Mouse (Mus musculus) intestine, embryonic 16.5 days (tissue): ENCODE results near the gene Rad51b. TPM values are rescaled to one million over a fixed set of nuclear protein-coding genes. Genes with fewer than 3 reads are reported as not detected.

Experiments used
- ATAC-seq: fragments of 200-750 bp; cut with Nextera tagmentation; 2 replicates; pipeline ENCODE4 v1.8.0; 2017; ENCODE audit warnings: moderate TSS enrichment, moderate library complexity
- H3K27ac ChIP-seq: fragments of 300-500 bp; sonication (generic); 2 replicates; pipeline ENCODE4 v1.5.1; 2014; ENCODE audit warnings: mild to moderate bottlenecking, low read length
- H3K27me3 ChIP-seq: fragments of 300-500 bp; sonication (generic); replicated peaks from 2 replicates; pipeline ENCODE4 v1.6.1; 2014; ENCODE audit warnings: low read length, control low read depth, mixed read lengths; ENCODE audit not compliant: control insufficient read depth, insufficient read depth
- H3K36me3 ChIP-seq: fragments of 300-500 bp; sonication (generic); 2 replicates; pipeline ENCODE4 v1.6.1; 2014; ENCODE audit warnings: low read length, control low read depth; ENCODE audit not compliant: control insufficient read depth, insufficient read depth
- H3K4me1 ChIP-seq: fragments of 300-500 bp; sonication (generic); 2 replicates; pipeline ENCODE4 v1.6.1; 2014; ENCODE audit warnings: low read length, control low read depth, mixed read lengths; ENCODE audit not compliant: control insufficient read depth, insufficient read depth
- H3K4me2 ChIP-seq: fragments of 300-500 bp; sonication (generic); 2 replicates; pipeline ENCODE4 v1.6.1; 2014; ENCODE audit warnings: low read depth, low read length, control low read depth
- H3K4me3 ChIP-seq: fragments of 300-500 bp; sonication (generic); 2 replicates; pipeline ENCODE4 v1.5.1; 2014; ENCODE audit warnings: mild to moderate bottlenecking, low read length
- H3K9ac ChIP-seq: fragments of 300-500 bp; sonication (generic); 2 replicates; pipeline ENCODE4 v1.6.1; 2014; ENCODE audit warnings: low read depth, low read length
- H3K9me3 ChIP-seq: fragments of 300-500 bp; sonication (generic); 2 replicates; pipeline ENCODE4 v1.6.1; 2016; ENCODE audit warnings: low read length, control low read depth; ENCODE audit not compliant: control insufficient read depth
- WGBS: fragments of 180-500 bp; shearing (Covaris S2); extraction: QIAGEN DNeasy Blood & Tissue Kit; methylation state at CpG from one replicate; pipeline ENCODE4 v1.1.7; 2014; 5-methylcytosine and 5-hydroxymethylcytosine counted together
- polyA plus RNA-seq: library from polyadenylated mRNA; unstranded; fragments of >200 nt; fragmentation: Nextera tagmentation; extraction: Ambion mirVana; gene quantifications from 2 replicates; pipeline ENCODE4 v1.2.1, GENCODE M21; 2015

The Rad51b gene
- 6.2 and 6.8 TPM in 2 replicates for polyA plus RNA-seq

GRCm38 (mm10) chr12:79297121-79297576 is at the start of gene Rad51b:
Rad51b (plus strand) TSS chr12:79297282.
- Histone ChIP-seq H3K9me3 (no peaks in the 10 kb centered on the region), H3K27me3 (no peaks in the 10 kb centered on the region), H3K36me3 (no peaks in the 10 kb centered on the region), H3K4me2 (peak within 1 kb of the TSS; percentile 54), H3K27ac (peak within 1 kb of the TSS; percentile 72), H3K4me3 (peak within 1 kb of the TSS; percentile 73), H3K9ac (peak within 1 kb of the TSS; percentile 75), H3K4me1 (peaks cover 11% of the 10 kb centered on the region)
- ATAC-seq, result peak; percentile 81
- under 1% methylated on average over 21 of the region's 21 CpGs for WGBS

- H3K4me2 ChIP-seq, result no peak overlapping the region
- H3K4me1 ChIP-seq, result no peaks in the 10 kb centered on the region
- ATAC-seq, result no peak
- no peaks in the 10 kb centered on the region for H3K27me3 ChIP-seq
- no peaks in the 10 kb centered on the region for H3K9me3 ChIP-seq
- WGBS, result 85% methylated on average over 3 of the region's 3 CpGs
- H3K36me3 ChIP-seq, result peaks cover 14% of the 10 kb centered on the region
- H3K27ac ChIP-seq, result no peak overlapping the region
- H3K4me3 ChIP-seq, result no peak overlapping the region
- no peak overlapping the region for H3K9ac ChIP-seq
These were observed 49.0 kb upstream of the Rad51b start for GRCm38 (mm10) chr12:79248110-79248509.

- no peak overlapping the region for H3K27ac ChIP-seq
- no peak overlapping the region for H3K9ac ChIP-seq
- no peaks in the 10 kb centered on the region for H3K27me3 ChIP-seq
- peaks cover 9% of the 10 kb centered on the region; the same call in 1 of the 2 replicates for H3K36me3 ChIP-seq
- H3K4me3 ChIP-seq, result no peak overlapping the region
- H3K4me2 ChIP-seq, result no peak overlapping the region
- ATAC-seq, result no peak
- H3K9me3 ChIP-seq, result no peaks in the 10 kb centered on the region
- H3K4me1 ChIP-seq, result no peaks in the 10 kb centered on the region
- 89% methylated on average over 9 of the region's 9 CpGs for WGBS
These were observed 43.6 kb upstream of the Rad51b start for GRCm38 (mm10) chr12:79253294-79254053.

- H3K9ac ChIP-seq, result no peak overlapping the region
- no peaks in the 10 kb centered on the region for H3K4me1 ChIP-seq
- no peaks in the 10 kb centered on the region for H3K27me3 ChIP-seq
- no peak overlapping the region for H3K4me3 ChIP-seq
- H3K27ac ChIP-seq, result no peak overlapping the region
- no peaks in the 10 kb centered on the region for H3K9me3 ChIP-seq
- WGBS, result 97% methylated on average over 10 of the region's 10 CpGs
- H3K36me3 ChIP-seq, result peaks cover 9% of the 10 kb centered on the region; the same call in 1 of the 2 replicates
- ATAC-seq, result no peak
- no peak overlapping the region for H3K4me2 ChIP-seq
These were observed 42.1 kb upstream of the Rad51b start for GRCm38 (mm10) chr12:79254975-79255374.

- 87% methylated on average over 2 of the region's 2 CpGs for WGBS
- H3K4me3 ChIP-seq, result no peak overlapping the region
- no peak for ATAC-seq
- no peaks in the 10 kb centered on the region for H3K9me3 ChIP-seq
- H3K4me1 ChIP-seq, result no peaks in the 10 kb centered on the region
- no peaks in the 10 kb centered on the region; the same call in 1 of the 2 replicates for H3K36me3 ChIP-seq
- no peak overlapping the region for H3K4me2 ChIP-seq
- no peaks in the 10 kb centered on the region for H3K27me3 ChIP-seq
- no peak overlapping the region for H3K27ac ChIP-seq
- no peak overlapping the region for H3K9ac ChIP-seq
These were observed 36.9 kb upstream of the Rad51b start for GRCm38 (mm10) chr12:79260154-79260553.

DNA sequence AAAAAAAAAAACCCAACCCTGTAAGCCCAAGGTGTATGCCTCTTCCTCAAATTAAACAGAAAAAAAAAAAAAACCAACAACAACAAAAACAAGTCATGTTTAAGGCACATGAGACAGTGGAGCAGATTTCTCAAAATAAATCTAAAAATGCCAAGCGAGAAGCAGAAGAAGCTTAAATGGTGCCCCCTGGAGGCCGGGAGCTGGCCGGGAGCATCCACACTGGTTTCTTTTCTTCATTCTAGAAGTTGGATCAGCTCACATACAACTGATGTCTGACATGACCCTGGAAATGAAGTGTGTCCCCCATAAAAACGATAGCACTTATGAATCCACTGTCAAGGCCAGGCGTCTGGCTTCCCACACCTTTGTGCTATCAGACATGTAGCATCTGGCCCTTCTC is 36.0 kb upstream of the Rad51b start:
- no peaks in the 10 kb centered on the region for H3K4me1 ChIP-seq
- no peak overlapping the region for H3K9ac ChIP-seq
- no peak overlapping the region for H3K4me2 ChIP-seq
- no peak for ATAC-seq
- no peak overlapping the region for H3K4me3 ChIP-seq
- no peaks in the 10 kb centered on the region for H3K27me3 ChIP-seq
- no peaks in the 10 kb centered on the region; the same call in 1 of the 2 replicates for H3K36me3 ChIP-seq
- no peak overlapping the region for H3K27ac ChIP-seq
- H3K9me3 ChIP-seq, result no peaks in the 10 kb centered on the region
- 55% methylated on average over 5 of the region's 5 CpGs for WGBS

DNA sequence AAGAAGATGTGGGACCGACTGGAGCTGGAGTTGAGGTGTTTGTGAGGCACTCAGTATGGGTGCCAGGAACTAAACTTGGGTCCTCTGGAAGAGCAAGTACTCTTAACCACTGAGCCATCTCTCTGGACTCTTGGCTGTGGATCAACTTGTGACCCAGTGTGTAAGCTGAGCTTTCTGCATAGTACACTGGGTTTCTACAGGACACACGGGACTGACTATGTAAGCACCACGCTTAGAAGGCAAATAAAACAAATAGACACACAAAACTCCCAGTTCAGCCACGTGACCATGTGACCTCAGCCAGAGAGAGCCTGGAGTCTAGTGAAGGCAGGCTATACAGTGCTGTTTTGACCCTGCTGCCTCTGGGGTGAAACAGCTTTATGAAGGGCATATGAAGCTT is 24.5 kb upstream of the Rad51b start:
- no peak for ATAC-seq
- no peak overlapping the region for H3K4me3 ChIP-seq
- H3K9ac ChIP-seq, result no peak overlapping the region
- peaks cover 13% of the 10 kb centered on the region for H3K36me3 ChIP-seq
- no peak overlapping the region for H3K4me2 ChIP-seq
- H3K27me3 ChIP-seq, result no peaks in the 10 kb centered on the region
- no peaks in the 10 kb centered on the region for H3K4me1 ChIP-seq
- 77% methylated on average over 4 of the region's 4 CpGs for WGBS
- no peaks in the 10 kb centered on the region for H3K9me3 ChIP-seq
- no peak overlapping the region for H3K27ac ChIP-seq

DNA sequence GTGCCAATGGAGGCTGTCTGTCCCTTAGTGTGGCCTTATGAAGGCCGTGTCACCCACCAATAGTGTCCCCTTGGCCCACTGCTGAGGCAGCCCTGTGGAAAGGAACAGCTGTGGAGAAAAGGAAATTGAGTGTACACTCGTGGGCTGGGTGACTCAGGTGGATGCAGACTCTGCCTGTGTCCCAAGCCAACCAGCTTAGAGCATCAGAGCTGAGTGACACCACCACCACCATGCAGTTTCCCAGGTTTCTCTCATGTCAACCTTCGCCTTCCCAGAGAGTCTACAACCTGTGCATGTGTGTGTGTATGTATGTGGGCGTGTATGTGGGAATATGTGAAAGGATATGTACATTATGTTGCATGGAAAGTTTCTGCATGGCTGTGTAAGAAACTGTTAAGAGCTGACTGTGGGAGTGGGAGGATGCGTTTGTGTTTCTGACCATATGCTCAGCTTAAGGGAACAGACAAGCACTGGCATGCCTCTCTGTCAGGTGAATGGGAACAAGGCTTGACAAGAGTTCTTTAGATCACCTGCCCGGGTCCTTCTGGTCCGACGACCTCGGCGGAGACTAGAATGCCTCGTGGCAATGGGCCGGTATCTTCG is 17.5 kb upstream of the Rad51b start:
- 90% methylated on average over 13 of the region's 13 CpGs for WGBS
- Histone ChIP-seq H3K9me3 (no peaks in the 10 kb centered on the region), H3K27ac (no peak overlapping the region), H3K4me1 (no peaks in the 10 kb centered on the region), H3K36me3 (peaks cover 12% of the 10 kb centered on the region), H3K27me3 (no peaks in the 10 kb centered on the region), H3K4me3 (no peak overlapping the region), H3K4me2 (no peak overlapping the region), H3K9ac (no peak overlapping the region)
- no peak for ATAC-seq

- Histone ChIP-seq H3K4me1 (no peaks in the 10 kb centered on the region), H3K4me3 (no peak overlapping the region), H3K36me3 (peaks cover 17% of the 10 kb centered on the region), H3K4me2 (no peak overlapping the region), H3K9ac (no peak overlapping the region), H3K27me3 (no peaks in the 10 kb centered on the region), H3K27ac (no peak overlapping the region), H3K9me3 (no peaks in the 10 kb centered on the region)
- 87% methylated on average over 8 of the region's 8 CpGs for WGBS
- no peak for ATAC-seq
These were observed 14.5 kb upstream of the Rad51b start for GRCm38 (mm10) chr12:79282595-79282994.
